Mouse (Mus musculus): ENCODE results near the gene Ugt1a7c. TPM values are rescaled to one million over a fixed set of nuclear protein-coding genes. Genes with fewer than 3 reads are reported as not detected.
A peak's percentile ranks its signal among the peaks of the same experiment; 100 is the strongest.
"Not testable (repeated sequence)": the region's sequence is repeated elsewhere in the genome, so short reads cannot be mapped to it uniquely, and the experiment has no call there.

The Ugt1a7c gene
- total and polyA plus RNA-seq, 3 experiments: 2.2 to 15.3 (median 11.1) TPM

GRCm38 (mm10) chr1:88143966-88144675 is 49.3 kb downstream of the Ugt1a7c start:
- H3K36me3 ChIP-seq (replicated peaks in 1 of 2; ENCODE audit: control insufficient read depth in 1 of 2, insufficient read depth in 1 of 2, low read length in 1 of 2); H3K9me3 ChIP-seq (replicated peaks; ENCODE audit: low read length); H3K9ac ChIP-seq (ENCODE audit: insufficient read depth, low read depth); H3K27ac ChIP-seq (ENCODE audit: insufficient read depth, low read depth); dilution Hi-C loops (cut with MboI; ENCODE audit: extremely low pct_ligation_motif_present, extremely low pct_unique_long_range_greater_than_20kb, low sequenced_read_pairs); H3K4me2 ChIP-seq (ENCODE audit: insufficient read depth, low read depth, poor library complexity, severe bottlenecking); in situ Hi-C loops (cut with MboI; ENCODE audit: low pct_ligation_motif_present, low pct_unique_long_range_greater_than_20kb, low sequenced_read_pairs); H3K79me2 ChIP-seq (replicated peaks; ENCODE audit: control insufficient read depth, extremely low read depth, insufficient read depth, poor library complexity, severe bottlenecking); H3K4me1 ChIP-seq (ENCODE audit: control insufficient read depth in 1 of 2, insufficient read depth in 2 of 2); H3K27me3 ChIP-seq (replicated peaks); H3K4me3 ChIP-seq (replicated peaks in 1 of 3; ENCODE audit: low read depth in 2 of 3, low read length in 2 of 3, poor library complexity in 1 of 3): not testable (repeated sequence)
- TF ChIP-seq SMC3 (IDR thresholded peaks at IDR 0.05; ENCODE audit: low read depth, low read length) (peak; percentile 34), RAD21 (IDR thresholded peaks at IDR 0.05; ENCODE audit: low read depth, low read length) (peak; percentile 31), CTCF (conservative IDR thresholded peaks at IDR 0.05 in 1 of 2, IDR thresholded peaks at IDR 0.05 in 1 of 2; ENCODE audit: low read depth in 2 of 2, low read length in 2 of 2) (peak; percentile 27 to 53; a peak in 3 of 4 replicates)
- DNase-seq (ENCODE audit: extremely low read depth): peak; percentile 33

GRCm38 (mm10) chr1:88145278-88145677 is 50.4 kb downstream of the Ugt1a7c start:
- in situ Hi-C loops (cut with MboI; ENCODE audit: low pct_ligation_motif_present, low pct_unique_long_range_greater_than_20kb, low sequenced_read_pairs); H3K79me2 ChIP-seq (replicated peaks; ENCODE audit: control insufficient read depth, extremely low read depth, insufficient read depth, poor library complexity, severe bottlenecking); H3K36me3 ChIP-seq (replicated peaks in 1 of 2; ENCODE audit: control insufficient read depth in 1 of 2, insufficient read depth in 1 of 2, low read length in 1 of 2); H3K4me2 ChIP-seq (ENCODE audit: insufficient read depth, low read depth, poor library complexity, severe bottlenecking); dilution Hi-C loops (cut with MboI; ENCODE audit: extremely low pct_ligation_motif_present, extremely low pct_unique_long_range_greater_than_20kb, low sequenced_read_pairs); H3K9me3 ChIP-seq (replicated peaks; ENCODE audit: low read length); H3K9ac ChIP-seq (ENCODE audit: insufficient read depth, low read depth); H3K27ac ChIP-seq (ENCODE audit: insufficient read depth, low read depth); H3K27me3 ChIP-seq (replicated peaks); H3K4me3 ChIP-seq (replicated peaks in 1 of 3; ENCODE audit: low read depth in 2 of 3, low read length in 2 of 3, poor library complexity in 1 of 3); H3K4me1 ChIP-seq (ENCODE audit: control insufficient read depth in 1 of 2, insufficient read depth in 2 of 2): not testable (repeated sequence)
- peak; percentile 20 for DNase-seq (ENCODE audit: extremely low read depth)
- TF ChIP-seq CTCF (conservative IDR thresholded peaks at IDR 0.05 in 1 of 2, IDR thresholded peaks at IDR 0.05 in 1 of 2; ENCODE audit: low read depth in 2 of 2, low read length in 2 of 2): peak in 1 of 2 experiments; percentile 44; a peak in 2 of 4 replicates
- TF ChIP-seq RAD21 (IDR thresholded peaks at IDR 0.05; ENCODE audit: low read depth, low read length): peak; percentile 9

- H3K4me1 ChIP-seq (ENCODE audit: control insufficient read depth in 1 of 2, insufficient read depth in 2 of 2); H3K27ac ChIP-seq (ENCODE audit: insufficient read depth, low read depth); in situ Hi-C loops (cut with MboI; ENCODE audit: low pct_ligation_motif_present, low pct_unique_long_range_greater_than_20kb, low sequenced_read_pairs); H3K4me2 ChIP-seq (ENCODE audit: insufficient read depth, low read depth, poor library complexity, severe bottlenecking); H3K79me2 ChIP-seq (replicated peaks; ENCODE audit: control insufficient read depth, extremely low read depth, insufficient read depth, poor library complexity, severe bottlenecking); H3K9me3 ChIP-seq (replicated peaks; ENCODE audit: low read length); dilution Hi-C loops (cut with MboI; ENCODE audit: extremely low pct_ligation_motif_present, extremely low pct_unique_long_range_greater_than_20kb, low sequenced_read_pairs); H3K36me3 ChIP-seq (replicated peaks in 1 of 2; ENCODE audit: control insufficient read depth in 1 of 2, insufficient read depth in 1 of 2, low read length in 1 of 2); H3K4me3 ChIP-seq (replicated peaks in 1 of 3; ENCODE audit: low read depth in 2 of 3, low read length in 2 of 3, poor library complexity in 1 of 3); H3K9ac ChIP-seq (ENCODE audit: insufficient read depth, low read depth); DNase-seq (ENCODE audit: extremely low read depth); H3K27me3 ChIP-seq (replicated peaks): not testable (repeated sequence)
- peak; percentile 4 for TF ChIP-seq RAD21 (IDR thresholded peaks at IDR 0.05; ENCODE audit: low read depth, low read length)
- TF ChIP-seq CTCF (conservative IDR thresholded peaks at IDR 0.05 in 1 of 2, IDR thresholded peaks at IDR 0.05 in 1 of 2; ENCODE audit: low read depth in 2 of 2, low read length in 2 of 2): peak in 1 of 2 experiments; percentile 46; a peak in 2 of 4 replicates
- TF ChIP-seq SMC3 (IDR thresholded peaks at IDR 0.05; ENCODE audit: low read depth, low read length): peak; percentile 30
These were observed 55.3 kb downstream of the Ugt1a7c start for GRCm38 (mm10) chr1:88150133-88150532.

- Histone ChIP-seq H3K4me1 (ENCODE audit: control insufficient read depth in 1 of 2, insufficient read depth in 2 of 2) (peaks cover 0 to 3% of the 10 kb centered on the region in 2 experiments; a peak in 1 of 4 replicates), H3K27ac (ENCODE audit: insufficient read depth, low read depth) (no peak overlapping the region), H3K4me3 (replicated peaks in 1 of 3; ENCODE audit: low read depth in 2 of 3, low read length in 2 of 3, poor library complexity in 1 of 3) (no peak overlapping the region), H3K79me2 (replicated peaks; ENCODE audit: control insufficient read depth, extremely low read depth, insufficient read depth, poor library complexity, severe bottlenecking) (no peaks in the 10 kb centered on the region), H3K27me3 (replicated peaks) (no peaks in the 10 kb centered on the region), H3K36me3 (replicated peaks in 1 of 2; ENCODE audit: control insufficient read depth in 1 of 2, insufficient read depth in 1 of 2, low read length in 1 of 2) (no peaks in the 10 kb centered on the region), H3K4me2 (ENCODE audit: insufficient read depth, low read depth, poor library complexity, severe bottlenecking) (no peak overlapping the region), H3K9ac (ENCODE audit: insufficient read depth, low read depth) (no peak overlapping the region), H3K9me3 (replicated peaks; ENCODE audit: low read length) (no peaks in the 10 kb centered on the region)
- in situ Hi-C loops (cut with MboI; ENCODE audit: low pct_ligation_motif_present, low pct_unique_long_range_greater_than_20kb, low sequenced_read_pairs): no loop called here
- no peak for DNase-seq (ENCODE audit: extremely low read depth)
- dilution Hi-C loops (cut with MboI; ENCODE audit: extremely low pct_ligation_motif_present, extremely low pct_unique_long_range_greater_than_20kb, low sequenced_read_pairs): no loop called here
- no peak for TF ChIP-seq NELFE (IDR thresholded peaks at IDR 0.05; ENCODE audit: low read depth, low read length)
- no peak for TF ChIP-seq ZC3H11A (IDR thresholded peaks at IDR 0.05; ENCODE audit: low read depth, low read length)
- TF ChIP-seq SMC3 (IDR thresholded peaks at IDR 0.05; ENCODE audit: low read depth, low read length): no peak
- no peak for TF ChIP-seq ZKSCAN1 (IDR thresholded peaks at IDR 0.05; ENCODE audit: borderline replicate concordance, low read depth, low read length)
These were observed 63.6 kb downstream of the Ugt1a7c start for GRCm38 (mm10) chr1:88158430-88158829.

Data from CH12.LX (cell line).